Mouse (Mus musculus) small intestine, adult 2 months (tissue): ENCODE data around the gene Agxt.

Source experiments
- CTCF ChIP-seq: fragments of 200-500 bp; IDR thresholded peaks from 2 replicates; pipeline ENCODE4 v1.5.1; 2012; ENCODE audit warnings: low read depth, mild to moderate bottlenecking, control low read depth, inconsistent platforms, low read length, moderate library complexity, mixed read lengths; ENCODE audit not compliant: insufficient replicate concordance, insufficient read length; ENCODE audit errors: extremely low read depth
- POLR2A ChIP-seq: fragments of 200-500 bp; IDR thresholded peaks from 2 replicates; pipeline ENCODE4 v1.6.1; 2012; ENCODE audit warnings: low read depth, mild to moderate bottlenecking, control low read depth, inconsistent platforms, low read length, moderate library complexity

- TF ChIP-seq CTCF (no peak), POLR2A (no peak)
These were observed 2.4 kb upstream of the Agxt start for GRCm38 (mm10) chr1:93132676-93133075.
